Mouse (Mus musculus): ENCODE data around the gene Smim15.

Smim15 gene

GRCm38 (mm10) chr13:108044222-108044941 lies at the start of gene Smim15:
Gene Smim15 (plus strand): TSS chr13:108044446.
- DNase-seq (ENCODE audit: low spot score in 2 of 2): peak; percentile 78 to 83

DNA sequence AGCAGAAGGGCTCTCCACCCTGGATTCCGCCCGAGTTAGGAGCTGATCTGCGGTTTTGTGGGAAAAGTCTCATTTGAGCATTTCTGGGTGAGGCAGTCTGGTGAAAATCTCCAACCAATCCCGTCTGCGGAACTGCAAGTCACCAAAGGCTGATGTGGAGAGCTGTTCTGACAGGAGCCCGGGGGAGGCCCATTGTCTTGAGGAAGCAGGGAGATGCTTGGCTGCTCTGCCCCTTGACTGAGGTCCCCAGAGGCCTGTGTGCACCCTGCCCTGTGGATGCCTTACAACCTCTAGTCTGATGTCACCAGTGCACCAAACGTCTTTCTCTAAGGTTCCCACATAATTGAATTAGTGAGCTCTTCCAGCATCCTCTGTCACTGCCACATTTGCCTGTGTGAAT lies 49.0 kb upstream of the Smim15 start:
- DNase-seq (ENCODE audit: low spot score in 2 of 2): no peak

DNA sequence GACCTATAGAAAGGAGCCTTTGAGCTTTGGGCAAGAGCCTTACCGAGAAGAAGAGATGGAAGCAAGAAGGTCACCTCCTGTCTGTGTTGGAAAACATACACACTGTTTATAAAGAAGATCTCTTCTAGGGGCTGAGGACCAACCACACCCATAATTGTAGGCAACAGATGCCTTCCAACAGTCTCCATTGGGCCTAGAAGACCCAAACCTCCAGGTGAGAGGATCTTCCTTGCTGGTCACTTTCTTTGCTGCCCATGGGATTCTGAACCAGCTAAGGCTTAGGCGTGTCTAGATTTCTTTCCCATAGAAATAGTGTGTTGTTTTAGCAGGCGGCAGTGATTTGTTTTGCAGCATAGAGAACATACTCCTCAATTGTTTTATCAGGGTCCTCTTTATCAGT lies 47.9 kb upstream of the Smim15 start:
- DNase-seq (ENCODE audit: low spot score in 2 of 2): no peak

- DNase-seq (ENCODE audit: low spot score in 2 of 2): no peak
Measured at GRCm38 (mm10) chr13:108007861-108008260, 36.4 kb upstream of the Smim15 start.

GRCm38 (mm10) chr13:108013110-108013509 lies 31.1 kb upstream of the Smim15 start:
- no peak for DNase-seq (ENCODE audit: low spot score in 2 of 2)

DNA sequence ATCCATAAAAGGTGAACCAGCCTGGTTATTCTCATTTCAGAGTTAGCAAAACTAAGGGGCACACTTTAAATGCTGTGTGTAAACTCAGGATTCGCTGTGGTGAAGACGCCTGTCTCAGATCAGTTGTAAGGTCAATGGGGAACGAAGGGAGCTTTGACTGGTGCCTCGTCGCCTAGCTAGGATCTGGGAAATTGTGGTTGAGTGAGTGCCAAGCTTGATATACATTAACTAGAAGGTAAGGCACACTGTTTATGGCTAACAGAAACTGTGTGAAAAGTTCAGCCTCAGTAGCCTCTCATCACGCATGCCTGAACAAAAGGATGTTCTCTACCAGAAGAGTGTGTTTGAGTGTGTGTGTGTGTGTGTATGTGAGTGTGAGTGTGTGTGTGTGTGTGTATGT lies 30.4 kb upstream of the Smim15 start:
- DNase-seq (ENCODE audit: low spot score in 2 of 2): no peak

GRCm38 (mm10) chr13:108015166-108015565 lies 29.1 kb upstream of the Smim15 start:
- DNase-seq (ENCODE audit: low spot score in 2 of 2): no peak

GRCm38 (mm10) chr13:108017349-108017748 lies 26.9 kb upstream of the Smim15 start:
- no peak for DNase-seq (ENCODE audit: low spot score in 2 of 2)

GRCm38 (mm10) chr13:108025802-108026201 lies 18.4 kb upstream of the Smim15 start:
- DNase-seq (ENCODE audit: low spot score in 2 of 2): no peak

- no peak for DNase-seq (ENCODE audit: low spot score in 2 of 2)
Measured at GRCm38 (mm10) chr13:108032789-108033188, 11.5 kb upstream of the Smim15 start.

DNA sequence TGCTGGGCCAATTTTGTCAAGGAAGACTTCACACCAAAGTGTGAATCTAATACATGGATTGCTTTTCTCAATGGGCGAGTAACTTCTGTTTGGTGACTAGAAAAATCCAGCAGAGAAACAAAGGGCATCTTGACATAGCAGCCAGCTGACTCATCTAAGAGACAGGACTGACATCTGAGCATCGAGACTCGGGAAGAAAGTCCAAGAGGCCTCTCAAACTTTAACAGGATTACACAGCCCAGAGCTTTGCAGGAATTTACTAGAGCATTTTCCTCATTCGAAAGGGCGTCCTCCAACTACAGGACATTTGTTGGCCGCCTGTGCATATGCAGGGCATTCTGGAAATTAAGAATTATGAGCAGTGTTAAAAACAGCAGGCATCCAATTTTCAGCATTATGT lies 4.9 kb upstream of the Smim15 start:
- no peak for DNase-seq (ENCODE audit: low spot score in 2 of 2)

GRCm38 (mm10) chr13:108039902-108040301 lies 4.3 kb upstream of the Smim15 start:
- no peak for DNase-seq (ENCODE audit: low spot score in 2 of 2)

- no peak for DNase-seq (ENCODE audit: low spot score in 2 of 2)
Measured at GRCm38 (mm10) chr13:108040451-108040850, 3.8 kb upstream of the Smim15 start.

DNA sequence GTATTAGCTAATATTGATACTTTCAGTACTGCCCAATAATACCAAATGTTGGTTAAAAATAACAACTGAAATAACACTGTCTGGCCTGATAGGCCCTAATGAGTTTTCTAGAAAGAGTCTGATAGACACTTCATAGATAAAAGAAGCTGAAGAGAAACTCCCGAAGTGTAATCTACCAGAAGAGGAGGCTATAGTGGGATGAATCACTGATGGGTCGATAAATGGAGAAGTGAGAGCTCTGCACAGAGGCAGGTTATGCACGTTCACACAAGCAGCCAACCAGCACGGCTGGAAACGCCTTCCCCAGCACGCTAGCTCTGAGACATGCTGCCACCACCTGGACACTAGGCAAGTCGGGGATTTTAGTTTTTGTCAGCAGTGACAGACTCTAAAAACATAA lies 2.9 kb upstream of the Smim15 start:
- DNase-seq (ENCODE audit: low spot score in 2 of 2): peak; percentile 63 to 70

- no peak for DNase-seq (ENCODE audit: low spot score in 2 of 2)
Measured at GRCm38 (mm10) chr13:108043431-108044221, 620 bp upstream of the Smim15 start.

- no peak for DNase-seq (ENCODE audit: low spot score in 2 of 2)
Measured at GRCm38 (mm10) chr13:108045646-108046045, 1.4 kb downstream of the Smim15 start.

DNA sequence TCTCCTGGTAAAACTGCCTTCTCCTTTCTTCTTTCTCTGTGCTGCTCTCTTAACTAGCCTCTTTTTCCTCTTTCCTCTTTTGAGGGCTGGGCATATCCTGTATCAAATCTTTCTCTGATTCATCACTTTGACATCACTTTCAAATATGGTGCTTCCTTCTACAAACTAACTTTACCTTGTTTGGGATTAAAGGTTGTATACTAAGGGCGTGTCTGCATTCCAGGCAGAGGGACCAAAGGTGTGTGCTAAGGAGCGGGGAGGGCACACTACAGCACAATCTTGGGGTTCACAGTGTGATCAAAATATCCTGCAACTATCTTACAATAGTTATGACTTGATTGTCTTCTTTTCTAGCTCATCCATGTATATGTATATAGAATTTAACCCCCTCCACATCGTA lies 1.8 kb downstream of the Smim15 start:
- DNase-seq (ENCODE audit: low spot score in 2 of 2): no peak

DNA sequence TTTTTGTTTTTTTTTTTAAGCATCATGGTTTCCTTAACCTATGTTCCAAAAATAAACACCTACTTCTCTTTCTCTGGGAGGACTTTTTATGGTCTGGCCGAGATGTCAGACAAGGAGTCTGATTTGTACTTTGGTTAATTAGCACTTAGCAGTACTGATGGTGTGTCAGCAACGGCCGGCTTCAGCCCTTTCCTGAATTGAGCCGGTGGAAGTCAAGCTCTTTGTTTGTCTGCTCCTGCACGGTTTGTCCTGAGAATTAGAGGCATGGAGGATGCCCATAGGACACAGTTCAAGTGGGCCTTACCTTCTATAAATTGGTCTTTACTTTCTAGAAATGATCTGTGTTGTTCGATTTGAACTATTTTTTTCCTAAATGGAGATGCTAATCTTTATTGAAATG lies 2.6 kb downstream of the Smim15 start:
- no peak for DNase-seq (ENCODE audit: low spot score in 2 of 2)

DNA sequence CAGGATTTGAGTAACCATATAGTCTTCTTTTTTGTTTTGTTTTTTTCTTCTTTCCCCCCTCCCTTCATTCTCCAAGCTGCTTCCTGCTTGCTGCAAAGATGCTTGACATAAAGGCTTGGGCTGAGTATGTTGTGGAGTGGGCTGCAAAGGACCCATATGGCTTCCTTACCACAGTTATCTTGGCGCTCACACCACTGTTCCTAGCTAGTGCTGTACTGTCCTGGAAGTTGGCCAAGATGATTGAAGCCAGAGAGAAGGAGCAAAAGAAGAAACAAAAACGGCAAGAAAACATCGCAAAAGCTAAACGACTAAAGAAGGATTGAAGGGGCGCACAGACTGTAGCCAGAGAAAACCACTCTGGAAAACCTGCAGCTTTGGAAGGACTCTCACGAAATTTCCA lies 3.1 kb downstream of the Smim15 start:
- DNase-seq (ENCODE audit: low spot score in 2 of 2): no peak

DNA sequence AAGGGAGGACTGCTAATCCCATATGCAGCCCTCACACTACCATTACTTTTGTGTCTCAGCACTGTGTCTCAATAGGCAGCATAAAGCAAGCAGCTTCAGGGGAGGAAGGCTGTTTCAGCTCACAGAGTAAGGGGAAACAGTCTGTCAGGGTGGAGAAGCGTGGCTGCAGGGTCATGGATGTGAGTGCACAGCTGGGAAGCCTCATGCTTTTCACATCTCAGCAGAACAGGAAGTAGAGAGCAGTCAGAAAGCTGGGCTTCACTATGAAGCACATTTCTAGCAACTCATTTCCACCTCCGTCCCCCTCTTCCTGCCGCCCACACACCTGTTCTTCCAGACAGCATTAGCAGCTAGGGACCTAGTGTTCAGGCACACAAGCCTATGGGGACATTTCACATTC lies 12.7 kb downstream of the Smim15 start:
- DNase-seq (ENCODE audit: low spot score in 2 of 2): peak; percentile 25 to 40

DNA sequence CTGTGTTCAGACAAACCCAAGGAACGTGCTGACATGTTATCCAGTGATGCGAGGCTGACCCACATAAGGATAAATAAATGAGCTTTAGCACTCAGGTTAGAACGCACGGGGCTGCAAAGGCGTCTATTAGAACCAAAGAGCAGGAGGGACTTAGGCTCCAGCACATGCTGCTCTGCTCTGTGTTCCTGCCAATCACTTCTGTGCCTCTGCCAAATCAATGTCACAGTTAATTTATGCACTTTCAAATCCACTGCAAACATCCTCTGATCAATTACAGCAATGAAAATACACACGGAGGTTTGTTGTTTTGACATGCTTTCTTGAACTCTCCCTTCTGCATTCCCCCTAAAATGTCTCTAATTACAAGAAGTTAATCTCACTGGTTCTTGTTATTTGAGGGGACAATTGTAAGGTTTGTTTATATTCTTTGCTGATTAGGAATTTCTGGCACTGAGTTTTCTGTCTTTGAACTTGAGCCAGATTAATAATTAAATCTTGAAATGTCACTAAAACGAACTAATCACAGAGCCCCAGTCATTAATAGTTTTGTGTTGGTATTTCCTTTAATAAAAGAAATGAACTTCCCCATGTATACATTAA lies 16.1 kb downstream of the Smim15 start:
- no peak for DNase-seq (ENCODE audit: low spot score in 2 of 2)

DNA sequence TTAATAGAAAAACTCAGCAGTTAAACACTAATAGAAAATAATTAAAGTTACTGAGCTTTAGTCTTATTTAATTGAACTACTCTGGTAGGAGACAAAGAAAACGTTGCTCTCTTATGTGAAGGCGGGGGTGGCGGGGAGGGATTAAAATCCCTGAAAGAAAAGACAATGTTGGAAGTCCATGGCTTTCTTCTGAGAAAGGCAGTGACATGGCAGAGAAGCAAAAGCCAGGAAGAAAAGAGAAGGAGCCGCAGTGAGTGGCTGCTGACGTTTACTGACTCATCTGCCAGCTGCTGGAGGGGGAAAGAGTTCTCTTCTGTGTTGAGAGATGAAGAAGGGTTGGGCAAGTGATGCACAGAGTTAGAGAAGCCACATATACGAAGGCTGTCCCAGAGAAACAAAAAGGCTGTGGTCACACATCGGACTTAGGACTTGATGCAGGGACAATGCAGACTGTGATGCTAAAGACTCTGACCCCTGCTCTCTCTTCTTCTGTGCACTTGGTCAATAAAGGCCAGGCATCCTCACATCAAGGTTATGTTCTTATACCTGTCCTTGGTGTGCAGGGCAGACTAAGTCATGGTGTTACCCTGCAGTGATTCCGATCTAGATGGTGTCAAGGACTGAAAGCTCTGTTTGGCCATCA lies 16.8 kb downstream of the Smim15 start:
- DNase-seq (ENCODE audit: low spot score in 2 of 2): no peak
